Mouse (Mus musculus) neural tube, embryonic 14.5 days (tissue): ENCODE measurements around the gene St13. TPM values are rescaled to one million over a fixed set of nuclear protein-coding genes. Genes with fewer than 3 reads are reported as not detected.

ENCODE experiments used
- ATAC-seq: fragments of 200-750 bp; cut with Nextera tagmentation; 2 replicates; pipeline ENCODE4 v1.8.0; 2017; ENCODE audit warnings: low read depth, mild to moderate bottlenecking, moderate TSS enrichment, moderate library complexity
- H3K27ac ChIP-seq: fragments of 300-500 bp; sonication (generic); 2 replicates; pipeline ENCODE4 v1.5.1; 2014; ENCODE audit warnings: low read depth, mild to moderate bottlenecking, control low read depth, low read length, moderate library complexity, mixed read lengths
- H3K27me3 ChIP-seq: fragments of 300-500 bp; sonication (generic); 2 replicates; pipeline ENCODE4 v1.6.1; 2014; ENCODE audit warnings: low read length; ENCODE audit not compliant: control insufficient read depth, insufficient read depth
- H3K36me3 ChIP-seq: fragments of 300-500 bp; sonication (generic); 2 replicates; pipeline ENCODE4 v1.6.1; 2014; ENCODE audit warnings: low read length, mixed read lengths; ENCODE audit not compliant: control insufficient read depth, insufficient read depth
- H3K4me1 ChIP-seq: fragments of 300-500 bp; sonication (generic); 2 replicates; pipeline ENCODE4 v1.6.1; 2014; ENCODE audit warnings: low read length; ENCODE audit not compliant: control insufficient read depth, insufficient read depth
- H3K4me2 ChIP-seq: fragments of 300-500 bp; sonication (generic); 2 replicates; pipeline ENCODE4 v1.6.1; 2014; ENCODE audit warnings: mild to moderate bottlenecking, low read depth, low read length, control low read depth
- H3K4me3 ChIP-seq: fragments of 300-500 bp; sonication (generic); 2 replicates; pipeline ENCODE4 v1.5.1; 2014; ENCODE audit warnings: low read depth, low read length, control low read depth, mixed read lengths
- H3K9ac ChIP-seq: fragments of 300-500 bp; sonication (generic); replicated peaks from 2 replicates; pipeline ENCODE4 v1.6.1; 2014; ENCODE audit warnings: low read depth, mild to moderate bottlenecking, control low read depth, low read length, mixed read lengths
- H3K9me3 ChIP-seq: fragments of 300-500 bp; sonication (generic); 2 replicates; pipeline ENCODE4 v1.6.1; 2016; ENCODE audit warnings: low read length; ENCODE audit not compliant: control insufficient read depth
- WGBS: fragments of 180-500 bp; shearing (Covaris S2); extraction: QIAGEN DNeasy Blood & Tissue Kit; methylation state at CpG from one replicate; pipeline ENCODE4 v1.1.7; 2014; 5-methylcytosine and 5-hydroxymethylcytosine counted together
- polyA plus RNA-seq: library from polyadenylated mRNA; unstranded; fragments of >200 nt; fragmentation: Nextera tagmentation; extraction: Ambion mirVana; gene quantifications from 2 replicates; pipeline ENCODE4 v1.2.1, GENCODE M21; 2014

The St13 gene
- polyA plus RNA-seq, 1 experiment from 2014 or later, result 173 TPM

GRCm38 (mm10) chr15:81361022-81361404 is 38.9 kb downstream of the St13 start:
- H3K9ac ChIP-seq, result no peak overlapping the region
- peaks cover 19% of the 10 kb centered on the region for H3K4me1 ChIP-seq
- no peaks in the 10 kb centered on the region for H3K9me3 ChIP-seq
- WGBS, result 39% methylated on average over 6 of the region's 6 CpGs
- ATAC-seq, result no peak; the same call in 1 of the 2 replicates
- H3K36me3 ChIP-seq, result peaks cover 32% of the 10 kb centered on the region
- no peaks in the 10 kb centered on the region for H3K27me3 ChIP-seq
- peak overlapping the region; percentile 69; the same call in 1 of the 2 replicates for H3K27ac ChIP-seq
- H3K4me2 ChIP-seq, result peak overlapping the region; percentile 82
- peak overlapping the region; percentile 60 for H3K4me3 ChIP-seq

DNA sequence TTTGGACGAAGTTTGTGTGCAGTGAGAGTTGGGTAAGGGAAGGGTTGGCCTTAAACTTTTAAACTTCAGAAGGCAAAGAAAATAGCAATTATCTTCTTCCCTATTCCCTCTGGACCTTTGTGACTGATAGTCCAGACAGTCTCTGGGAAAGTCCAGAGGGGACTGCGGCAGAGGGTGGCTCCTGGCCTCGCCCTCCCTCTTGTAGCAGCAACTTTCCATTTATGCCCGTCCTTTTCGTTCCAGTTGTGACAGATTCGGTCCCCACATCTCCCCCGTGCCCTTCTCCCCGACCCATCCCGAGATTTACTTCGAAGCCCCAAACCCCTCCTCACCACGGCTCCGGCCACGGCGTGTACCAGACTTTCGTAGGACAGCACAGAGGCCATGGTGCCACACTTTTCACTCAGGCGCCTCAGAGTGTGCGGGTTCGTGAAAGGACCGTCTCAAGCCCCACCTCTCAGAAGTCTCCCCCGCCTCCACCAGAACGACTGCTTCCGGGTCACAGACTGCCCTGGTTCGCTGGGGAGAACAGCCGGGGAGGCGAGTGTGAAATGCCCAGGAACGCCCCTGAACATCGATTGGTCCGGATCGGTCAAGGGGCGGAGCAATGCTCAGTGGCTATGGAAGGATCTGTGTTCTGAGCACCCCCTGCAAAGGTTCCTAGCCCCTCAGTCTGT is 39.4 kb downstream of the St13 start, which contains the start of gene Slc25a17:
TSS of gene Slc25a17 (minus strand) at position 468 of the 677 bp plus-strand sequence.
- ATAC-seq, result peak; percentile 99
- WGBS, result 1% methylated on average over 30 of the region's 30 CpGs

DNA sequence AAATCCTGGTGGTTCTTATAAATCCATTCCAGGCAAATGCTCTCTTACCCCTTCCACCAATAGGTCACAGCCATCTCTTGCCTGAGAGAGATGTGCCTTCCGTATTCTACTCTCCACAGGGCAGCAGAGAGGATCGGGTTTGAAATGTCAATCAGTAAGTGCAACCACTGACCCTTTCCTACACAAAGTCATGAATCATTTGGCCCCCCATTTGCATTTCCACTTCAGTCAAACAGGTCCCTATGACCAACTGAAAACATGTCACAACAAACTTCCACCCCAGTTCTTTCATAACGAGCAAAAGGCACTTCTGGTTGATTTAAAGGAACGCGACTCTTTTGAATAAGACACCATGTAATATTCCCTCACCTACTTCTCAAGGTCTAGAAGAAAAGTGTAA is 40.5 kb downstream of the St13 start:
- peaks cover 16% of the 10 kb centered on the region for H3K36me3 ChIP-seq
- 85% methylated on average over 5 of the region's 5 CpGs for WGBS
- peaks cover 19% of the 10 kb centered on the region for H3K4me1 ChIP-seq
- H3K9me3 ChIP-seq, result no peaks in the 10 kb centered on the region
- no peak overlapping the region for H3K4me3 ChIP-seq
- H3K27me3 ChIP-seq, result no peaks in the 10 kb centered on the region
- no peak overlapping the region for H3K27ac ChIP-seq
- peak overlapping the region; percentile 82 for H3K4me2 ChIP-seq
- H3K9ac ChIP-seq, result no peak overlapping the region
- no peak for ATAC-seq

More for the DNA sequence above, 39.4 kb downstream of the St13 start, which contains the start of gene Slc25a17:
- Histone ChIP-seq H3K27ac (peak within 1 kb of the TSS; percentile 70), H3K4me3 (peak within 1 kb of the TSS; percentile 60), H3K4me1 (peaks cover 19% of the 10 kb centered on the region), H3K9ac (peak within 1 kb of the TSS; percentile 63), H3K9me3 (no peaks in the 10 kb centered on the region), H3K27me3 (no peaks in the 10 kb centered on the region), H3K36me3 (peaks cover 26% of the 10 kb centered on the region), H3K4me2 (peak within 1 kb of the TSS; percentile 82)

GRCm38 (mm10) chr15:81358943-81359342 is 40.9 kb downstream of the St13 start:
- Histone ChIP-seq H3K4me2 (no peak overlapping the region), H3K9ac (no peak overlapping the region), H3K36me3 (peaks cover 11% of the 10 kb centered on the region), H3K9me3 (no peaks in the 10 kb centered on the region), H3K27me3 (no peaks in the 10 kb centered on the region), H3K4me1 (peaks cover 19% of the 10 kb centered on the region), H3K4me3 (no peak overlapping the region), H3K27ac (no peak overlapping the region)
- ATAC-seq, result no peak
- 88% methylated on average over 3 of the region's 3 CpGs for WGBS

GRCm38 (mm10) chr15:81356946-81357345 is 42.9 kb downstream of the St13 start:
- Histone ChIP-seq H3K27ac (no peak overlapping the region), H3K9ac (no peak overlapping the region), H3K4me2 (no peak overlapping the region), H3K4me1 (peaks cover 19% of the 10 kb centered on the region), H3K27me3 (no peaks in the 10 kb centered on the region), H3K9me3 (no peaks in the 10 kb centered on the region), H3K36me3 (no peaks in the 10 kb centered on the region), H3K4me3 (no peak overlapping the region)
- no peak for ATAC-seq
- WGBS, result 19% methylated on average over 5 of the region's 5 CpGs

DNA sequence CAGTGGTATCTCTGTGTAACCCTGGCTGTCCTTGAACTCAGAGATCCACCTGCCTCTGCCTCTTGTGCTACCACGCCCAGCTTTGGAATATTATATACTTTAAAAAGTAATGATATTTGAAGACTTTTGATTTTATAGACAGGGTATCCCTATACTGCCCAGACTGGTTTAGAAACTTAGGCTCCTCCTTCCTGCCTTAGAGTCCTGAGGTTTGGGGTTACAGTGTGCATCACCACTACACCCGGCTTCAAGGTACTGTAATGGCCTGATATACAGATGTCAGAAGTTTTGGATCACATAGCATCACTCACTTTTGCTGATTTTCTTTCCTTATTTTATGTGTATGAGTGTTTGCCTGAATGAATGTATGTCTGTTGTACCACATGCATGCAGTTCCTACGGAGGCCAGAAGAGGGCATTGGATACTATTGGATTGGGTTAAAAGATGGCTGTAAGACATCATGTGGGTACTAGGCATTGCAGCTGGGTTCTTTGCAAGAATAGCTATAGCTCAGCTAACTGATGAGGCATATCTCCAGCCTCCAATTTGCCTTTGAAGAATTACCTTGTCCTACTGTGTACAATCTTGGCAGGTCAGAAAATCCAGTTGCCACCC is 44.6 kb downstream of the St13 start:
- no peak for ATAC-seq
- WGBS, result 66% methylated on average over 3 of the region's 3 CpGs
- no peak overlapping the region for H3K4me3 ChIP-seq

DNA sequence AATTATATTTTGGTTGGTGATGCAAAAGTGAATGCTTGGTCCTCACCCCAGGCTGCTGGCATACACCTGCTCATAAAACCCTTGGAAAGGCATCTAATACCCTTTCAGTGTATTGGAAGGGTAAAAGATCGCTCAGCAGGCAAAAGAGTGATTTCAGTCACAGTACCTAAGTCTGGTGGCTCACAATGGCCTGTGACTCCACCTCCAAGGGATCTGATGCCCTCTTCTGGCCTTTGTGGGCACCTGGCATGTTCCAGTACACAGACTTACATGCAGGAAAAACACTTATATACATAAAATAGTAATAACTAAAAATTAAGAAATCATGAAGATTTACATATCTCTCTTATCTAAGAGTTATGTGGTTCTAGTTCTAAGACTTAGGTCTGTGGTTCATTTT is 47.2 kb downstream of the St13 start:
- no peak overlapping the region for H3K27ac ChIP-seq
- no peak overlapping the region for H3K9ac ChIP-seq
- 75% methylated on average over 1 of the region's 1 CpGs for WGBS
- no peak overlapping the region for H3K4me2 ChIP-seq
- H3K4me3 ChIP-seq, result no peak overlapping the region
- no peaks in the 10 kb centered on the region for H3K36me3 ChIP-seq
- no peaks in the 10 kb centered on the region for H3K9me3 ChIP-seq
- H3K4me1 ChIP-seq, result 0 out of 2 replicates have a peak, but pooled peaks cover 5% of the 10 kb centered on the region
- ATAC-seq, result no peak
- H3K27me3 ChIP-seq, result no peaks in the 10 kb centered on the region

More for the DNA sequence above, 44.6 kb downstream of the St13 start:
- Histone ChIP-seq H3K9ac (no peak overlapping the region), H3K27me3 (no peaks in the 10 kb centered on the region), H3K4me1 (peaks cover 12% of the 10 kb centered on the region), H3K4me2 (no peak overlapping the region), H3K36me3 (no peaks in the 10 kb centered on the region), H3K9me3 (no peaks in the 10 kb centered on the region), H3K27ac (no peak overlapping the region)

DNA sequence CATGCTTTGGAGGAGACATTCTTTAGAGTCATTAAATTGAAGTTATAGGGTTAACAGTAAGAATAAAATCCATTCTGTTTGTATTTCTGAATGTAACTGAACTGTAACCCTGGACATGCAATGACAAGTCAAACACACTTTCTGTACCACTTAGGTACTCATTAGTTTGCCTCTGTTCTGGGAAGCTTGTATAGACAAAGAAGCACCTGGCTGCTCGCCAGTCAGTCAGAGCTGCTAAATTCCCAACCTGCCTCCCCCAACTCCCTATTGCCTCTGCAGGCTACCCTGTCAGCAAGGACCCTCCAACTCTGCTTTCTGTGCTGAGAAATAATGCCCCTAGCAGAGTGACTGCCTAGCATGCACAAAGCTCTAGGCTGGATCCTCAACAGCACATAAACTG is 49.5 kb downstream of the St13 start:
- Histone ChIP-seq H3K9ac (no peak overlapping the region), H3K9me3 (no peaks in the 10 kb centered on the region), H3K4me3 (no peak overlapping the region), H3K27me3 (no peaks in the 10 kb centered on the region), H3K36me3 (no peaks in the 10 kb centered on the region), H3K4me2 (no peak overlapping the region), H3K27ac (no peak overlapping the region), H3K4me1 (no peaks in the 10 kb centered on the region)
- no peak for ATAC-seq
- WGBS, result 72% methylated on average over 1 of the region's 1 CpGs

DNA sequence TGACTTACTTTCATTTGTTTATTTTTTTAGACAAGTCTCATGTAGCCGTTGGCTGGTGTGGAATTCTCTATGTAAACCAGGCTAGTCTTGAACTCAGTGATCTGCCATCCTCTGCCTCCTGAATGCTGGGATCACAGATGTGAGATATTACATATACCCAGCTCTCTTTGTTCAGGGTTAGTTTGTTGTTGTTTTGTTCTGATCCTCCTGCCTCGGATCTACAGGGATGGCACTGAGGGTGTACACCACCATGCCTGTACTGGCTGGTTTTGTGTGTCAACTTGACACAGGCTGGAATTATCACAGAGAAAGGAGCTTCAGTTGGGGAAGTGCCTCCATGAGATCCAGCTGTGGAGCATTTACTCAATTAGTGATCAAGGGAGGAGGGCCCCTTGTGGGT is 51.5 kb downstream of the St13 start:
- no peaks in the 10 kb centered on the region for H3K4me1 ChIP-seq
- no peaks in the 10 kb centered on the region for H3K9me3 ChIP-seq
- H3K9ac ChIP-seq, result no peak overlapping the region
- H3K27me3 ChIP-seq, result no peaks in the 10 kb centered on the region
- no peak overlapping the region for H3K27ac ChIP-seq
- no peak for ATAC-seq
- WGBS, result 87% methylated on average over 2 of the region's 2 CpGs
- no peak overlapping the region for H3K4me3 ChIP-seq
- H3K4me2 ChIP-seq, result no peak overlapping the region
- H3K36me3 ChIP-seq, result 0 out of 2 replicates have a peak, but pooled peaks cover 4% of the 10 kb centered on the region
